Mouse (Mus musculus) CH12F3 (cell line): ENCODE results near the gene Dzank1.

Experiments used
- in situ Hi-C: fragments of 300-500 bp; cut with MboI; formaldehyde crosslinking; loops from 2 replicates; pipeline ENCODE4 v1.14.3; 2020; ENCODE audit warnings: low sequenced_read_pairs

Gene Dzank1

GRCm38 (mm10) chr2:144467203-144467602 lies 60.0 kb downstream of the Dzank1 start:
- in situ Hi-C loops: no loop called here

- in situ Hi-C loops: no loop called here
Observed at GRCm38 (mm10) chr2:144465876-144466575, 61.2 kb downstream of the Dzank1 start.

- in situ Hi-C loops: no loop called here
Observed at GRCm38 (mm10) chr2:144464799-144465760, 62.1 kb downstream of the Dzank1 start.

GRCm38 (mm10) chr2:144464182-144464581 lies 63.0 kb downstream of the Dzank1 start:
- in situ Hi-C loops: no loop called here

- in situ Hi-C loops: loop anchor here (10.0 kb wide), 1 partner anchor 614 kb away; no protein-coding TSS in a partner anchor
Observed at GRCm38 (mm10) chr2:144458975-144459754, 68.0 kb downstream of the Dzank1 start.

GRCm38 (mm10) chr2:144458355-144458754 lies 68.9 kb downstream of the Dzank1 start:
- in situ Hi-C loops: loop anchor here (10.0 kb wide), 1 partner anchor 614 kb away; no protein-coding TSS in a partner anchor

- in situ Hi-C loops: loop anchor here (10.0 kb wide), 1 partner anchor 608 kb away; no protein-coding TSS in a partner anchor
Observed at GRCm38 (mm10) chr2:144452364-144453008, 74.7 kb downstream of the Dzank1 start.

GRCm38 (mm10) chr2:144450378-144450777 lies 76.8 kb downstream of the Dzank1 start:
- in situ Hi-C loops: loop anchor here (10.0 kb wide), 1 partner anchor 606 kb away; no protein-coding TSS in a partner anchor

GRCm38 (mm10) chr2:144446360-144446999 lies 80.7 kb downstream of the Dzank1 start:
- in situ Hi-C loops: no loop called here

- in situ Hi-C loops: no loop called here
Observed at GRCm38 (mm10) chr2:144441386-144441915, 85.8 kb downstream of the Dzank1 start.

GRCm38 (mm10) chr2:144439191-144439700 lies 88.0 kb downstream of the Dzank1 start:
- in situ Hi-C loops: no loop called here

- in situ Hi-C loops: no loop called here
Observed at GRCm38 (mm10) chr2:144438424-144438823, 88.8 kb downstream of the Dzank1 start.

- in situ Hi-C loops: no loop called here
Observed at GRCm38 (mm10) chr2:144435679-144436078, 91.5 kb downstream of the Dzank1 start.

- in situ Hi-C loops: no loop called here
Observed at GRCm38 (mm10) chr2:144431286-144431825, 95.9 kb downstream of the Dzank1 start.

- in situ Hi-C loops: no loop called here
Observed at GRCm38 (mm10) chr2:144429171-144429570, 98.0 kb downstream of the Dzank1 start.

GRCm38 (mm10) chr2:144428659-144429058 lies 98.6 kb downstream of the Dzank1 start:
- in situ Hi-C loops: no loop called here

GRCm38 (mm10) chr2:144427852-144428251 lies 99.4 kb downstream of the Dzank1 start:
- in situ Hi-C loops: no loop called here

GRCm38 (mm10) chr2:144425761-144426160 lies 101.5 kb downstream of the Dzank1 start:
- in situ Hi-C loops: no loop called here

- in situ Hi-C loops: no loop called here
Observed at GRCm38 (mm10) chr2:144422094-144422675, 105.0 kb downstream of the Dzank1 start.
